Mouse (Mus musculus) midbrain, embryonic 14.5 days (tissue): Measurements from ENCODE around the gene Enc1. TPM values are rescaled to one million over a fixed set of nuclear protein-coding genes. Genes with fewer than 3 reads are reported as not detected.
"Not testable (repeated sequence)": the region's sequence is repeated elsewhere in the genome, so short reads cannot be mapped to it uniquely, and the experiment has no call there.

Experiments used
- ATAC-seq: fragments of 200-750 bp; cut with Nextera tagmentation; 2 replicates; pipeline ENCODE4 v1.8.0; 2017; ENCODE audit warnings: moderate number of reproducible peaks, moderate library complexity; ENCODE audit not compliant: low FRiP score, low TSS enrichment
- DNase-seq: peaks from one replicate; pipeline ENCODE4 v3.0.0-alpha.2; 2015
- H3K27ac ChIP-seq: fragments of 300-500 bp; sonication (generic); replicated peaks from 2 replicates; pipeline ENCODE4 v1.5.1; 2014; ENCODE audit warnings: mild to moderate bottlenecking, low read depth, low read length, moderate library complexity
- H3K27me3 ChIP-seq: fragments of 300-500 bp; sonication (generic); 2 replicates; pipeline ENCODE4 v1.6.1; 2014; ENCODE audit warnings: low read length, control low read depth, mixed read lengths; ENCODE audit not compliant: control insufficient read depth, insufficient read depth
- H3K36me3 ChIP-seq: fragments of 300-500 bp; sonication (generic); 2 replicates; pipeline ENCODE4 v1.6.1; 2014; ENCODE audit warnings: low read length, control low read depth; ENCODE audit not compliant: control insufficient read depth, insufficient read depth
- H3K4me1 ChIP-seq: fragments of 300-500 bp; sonication (generic); 2 replicates; pipeline ENCODE4 v1.6.1; 2014; ENCODE audit warnings: mild to moderate bottlenecking, antibody characterized with exemption, low read length, control low read depth; ENCODE audit not compliant: control insufficient read depth, insufficient read depth
- H3K4me2 ChIP-seq: fragments of 300-500 bp; sonication (generic); 2 replicates; pipeline ENCODE4 v1.6.1; 2014; ENCODE audit warnings: mild to moderate bottlenecking, low read length, moderate library complexity
- H3K4me3 ChIP-seq: fragments of 300-500 bp; sonication (generic); replicated peaks from 2 replicates; pipeline ENCODE4 v1.5.1; 2014; ENCODE audit warnings: low read depth, low read length
- H3K9ac ChIP-seq: fragments of 300-500 bp; sonication (generic); replicated peaks from 2 replicates; pipeline ENCODE4 v1.6.1; 2014; ENCODE audit warnings: mild to moderate bottlenecking, low read length, moderate library complexity
- H3K9me3 ChIP-seq: fragments of 300-500 bp; sonication (generic); 2 replicates; pipeline ENCODE4 v1.6.1; 2016; ENCODE audit warnings: low read length, control low read depth, mixed read lengths; ENCODE audit not compliant: control insufficient read depth
- whole genome bisulfite sequencing: fragments of 180-500 bp; shearing (Covaris S2); extraction: QIAGEN DNeasy Blood & Tissue Kit; methylation state at CpG from one replicate; pipeline ENCODE4 v1.1.7; 2014; 5-methylcytosine and 5-hydroxymethylcytosine counted together
- polyA plus RNA-seq: library from polyadenylated mRNA; unstranded; fragments of >200 nt; fragmentation: Nextera tagmentation; extraction: Ambion mirVana; gene quantifications from 2 replicates; pipeline ENCODE4 v1.2.1, GENCODE M21; 2014

Gene Enc1
- polyA plus RNA-seq, 1 experiment from 2014 or later = 94.2 TPM

DNA sequence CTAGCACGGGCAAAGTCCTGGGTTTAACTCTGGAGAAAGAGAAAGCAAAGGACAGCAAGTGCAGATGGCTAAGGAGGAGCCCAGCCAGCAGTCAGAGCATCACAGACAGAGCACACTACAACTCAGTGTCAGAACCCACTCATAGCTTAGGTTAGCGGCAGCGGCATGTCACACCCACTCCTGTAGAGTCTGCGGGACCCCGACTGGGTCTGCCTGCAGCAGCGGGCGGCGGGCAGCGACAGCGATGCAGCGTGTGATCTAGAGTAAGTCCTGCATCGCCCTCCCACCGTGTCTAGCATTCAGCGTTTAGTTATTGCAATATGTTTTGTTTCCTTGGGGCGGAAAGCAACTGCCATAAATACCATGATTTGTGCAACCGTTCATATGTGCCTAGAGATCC is 18.4 kb downstream of the Enc1 start:
- ATAC-seq = no peak
- Histone ChIP-seq H3K4me2 (no peak overlapping the region), H3K27ac (no peak overlapping the region), H3K4me1 (peaks cover 36% of the 10 kb centered on the region), H3K9ac (no peak overlapping the region), H3K36me3 (no peaks in the 10 kb centered on the region), H3K4me3 (no peak overlapping the region), H3K9me3 (no peaks in the 10 kb centered on the region), H3K27me3 (no peaks in the 10 kb centered on the region)
- DNase-seq = no peak
- 65% methylated on average over 16 of the region's 16 CpGs for WGBS

DNA sequence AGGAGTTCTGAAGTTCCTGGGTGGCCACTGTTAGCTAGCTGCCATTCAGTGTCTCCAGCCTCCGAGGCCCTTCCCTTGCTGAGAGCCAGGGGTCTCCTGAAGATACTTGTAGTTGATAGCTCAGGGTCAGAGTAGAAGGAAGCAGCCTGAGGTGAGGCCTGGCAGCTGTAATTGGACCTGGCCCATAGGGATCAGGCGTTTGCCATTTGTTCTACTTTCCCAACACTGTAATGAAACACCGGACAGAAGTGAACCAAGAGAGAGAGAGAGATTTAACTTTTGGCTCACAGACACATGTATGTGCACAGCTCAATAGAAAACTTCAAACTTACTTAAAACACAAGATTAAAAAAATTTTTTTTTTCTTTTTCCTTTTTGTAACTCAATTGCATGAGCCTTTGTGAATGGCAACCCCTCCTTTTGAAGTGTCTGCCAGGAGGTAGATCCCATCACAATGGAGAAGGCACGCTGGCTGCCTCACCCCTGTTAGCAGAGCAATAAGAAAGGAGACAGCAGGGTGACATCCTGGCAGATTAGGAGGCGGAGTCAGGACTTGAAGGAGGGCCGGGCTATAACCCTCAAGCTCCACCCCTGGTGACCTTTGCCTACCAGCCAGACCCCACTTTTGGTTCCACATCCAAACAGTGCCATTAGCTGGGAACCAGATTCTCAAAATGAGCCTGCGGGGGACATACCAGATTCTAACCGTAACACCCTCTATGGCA is 19.7 kb downstream of the Enc1 start:
- no peak overlapping the region for H3K4me2 ChIP-seq
- no peaks in the 10 kb centered on the region for H3K36me3 ChIP-seq
- no peak overlapping the region for H3K27ac ChIP-seq
- no peak overlapping the region for H3K9ac ChIP-seq
- peaks cover 29% of the 10 kb centered on the region for H3K4me1 ChIP-seq
- no peaks in the 10 kb centered on the region for H3K9me3 ChIP-seq
- ATAC-seq (no peak), DNase-seq (peak; percentile 13)
- no peak overlapping the region for H3K4me3 ChIP-seq
- no peaks in the 10 kb centered on the region for H3K27me3 ChIP-seq
- WGBS = 17% methylated on average over 8 of the region's 8 CpGs

DNA sequence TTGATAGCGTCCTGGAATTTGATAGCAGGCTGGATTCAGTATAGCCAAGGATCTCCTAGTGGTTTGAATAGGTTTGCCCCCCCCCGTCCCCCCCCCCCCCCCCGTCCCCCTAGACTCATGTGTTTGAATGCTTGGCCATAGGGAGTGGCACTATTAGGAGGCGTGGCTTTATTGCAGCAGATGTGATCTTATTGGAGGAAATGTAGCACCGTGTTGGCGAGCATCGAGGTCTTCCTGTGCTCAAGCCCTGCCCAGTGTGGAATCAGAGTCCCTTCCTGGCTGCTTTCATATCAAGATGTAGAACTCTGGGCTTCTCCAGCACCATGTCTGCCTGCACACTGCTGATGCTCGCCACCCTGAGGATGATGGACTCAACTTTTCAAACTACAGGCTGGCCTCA is 20.6 kb downstream of the Enc1 start:
- Histone ChIP-seq H3K4me2 (no peak overlapping the region), H3K36me3 (no peaks in the 10 kb centered on the region), H3K4me1 (peaks cover 21% of the 10 kb centered on the region), H3K27ac (no peak overlapping the region), H3K9me3 (no peaks in the 10 kb centered on the region), H3K4me3 (no peak overlapping the region), H3K27me3 (no peaks in the 10 kb centered on the region), H3K9ac (no peak overlapping the region)
- ATAC-seq (no peak), DNase-seq (no peak)
- 47% methylated on average over 8 of the region's 8 CpGs for WGBS

DNA sequence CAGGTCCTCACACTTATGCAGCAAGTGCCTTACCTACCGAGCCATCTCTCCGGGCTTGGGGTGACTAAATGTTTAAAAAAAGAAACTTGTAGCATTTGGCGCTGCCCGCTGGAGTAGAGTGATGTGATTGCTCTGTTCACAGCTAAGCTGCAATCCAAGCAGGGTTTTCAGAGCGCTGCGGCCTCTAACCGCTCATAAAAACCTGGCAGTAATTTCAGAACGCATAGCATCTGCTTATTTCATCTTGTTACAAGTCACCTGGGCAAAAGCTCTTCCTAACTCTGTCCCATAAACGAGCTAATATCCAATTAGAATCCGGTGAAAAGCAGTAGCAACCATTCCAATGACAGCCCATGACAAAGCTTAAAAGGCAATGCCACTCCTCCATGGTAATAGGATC is 21.8 kb downstream of the Enc1 start:
- ATAC-seq (no peak), DNase-seq (peak; percentile 22)
- H3K9ac ChIP-seq = no peak overlapping the region
- H3K27ac ChIP-seq = no peak overlapping the region
- no peak overlapping the region for H3K4me3 ChIP-seq
- H3K36me3 ChIP-seq = no peaks in the 10 kb centered on the region
- WGBS = 67% methylated on average over 10 of the region's 10 CpGs
- peaks cover 14% of the 10 kb centered on the region for H3K4me1 ChIP-seq
- H3K4me2 ChIP-seq = no peak overlapping the region
- H3K27me3 ChIP-seq = no peaks in the 10 kb centered on the region
- no peaks in the 10 kb centered on the region for H3K9me3 ChIP-seq

DNA sequence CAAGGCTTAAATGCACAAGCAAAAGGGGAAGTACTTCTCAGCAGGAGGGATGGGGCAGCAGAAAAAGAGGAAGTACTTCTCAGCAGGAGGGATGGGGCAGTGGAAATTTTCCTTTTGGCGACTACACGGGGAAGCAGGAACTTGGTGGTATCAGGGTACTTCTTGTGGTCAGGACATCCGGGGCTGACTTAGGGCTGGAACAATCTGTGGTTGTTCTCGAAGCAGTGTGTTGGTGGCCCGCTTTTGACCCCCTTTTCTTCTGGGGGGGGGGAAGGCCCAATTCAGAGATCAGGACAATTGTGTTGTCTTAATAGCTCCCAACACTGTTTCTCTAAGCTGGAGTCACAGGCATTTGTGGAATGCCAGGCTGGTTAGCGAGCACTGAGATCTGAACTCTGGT is 24.6 kb downstream of the Enc1 start:
- WGBS = 94% methylated on average over 6 of the region's 6 CpGs
- ATAC-seq, H3K9ac ChIP-seq, H3K27me3 ChIP-seq, H3K27ac ChIP-seq, H3K4me2 ChIP-seq, DNase-seq, H3K4me1 ChIP-seq, H3K36me3 ChIP-seq, H3K9me3 ChIP-seq, H3K4me3 ChIP-seq: not testable (repeated sequence)

DNA sequence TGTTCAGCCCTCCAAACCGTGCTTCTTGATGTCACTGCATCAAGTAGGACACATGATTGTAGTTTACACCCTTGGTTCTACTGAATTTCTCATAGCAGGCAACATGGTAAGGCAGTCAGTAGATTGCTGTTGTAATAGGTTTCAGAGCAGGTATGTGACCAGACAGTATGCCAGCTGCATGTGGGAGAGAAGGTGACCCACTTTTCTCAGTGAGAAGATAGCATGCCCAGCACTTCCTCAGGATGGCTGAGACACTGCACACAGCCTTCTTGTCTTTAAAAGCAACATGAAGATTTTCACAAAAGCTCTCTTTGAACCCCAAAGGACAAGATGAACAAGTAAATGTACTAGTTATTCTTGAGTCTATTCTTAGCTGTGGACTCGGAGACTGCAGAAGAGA is 29.8 kb downstream of the Enc1 start:
- Histone ChIP-seq H3K27ac (no peak overlapping the region), H3K4me2 (no peak overlapping the region), H3K9ac (no peak overlapping the region), H3K27me3 (no peaks in the 10 kb centered on the region), H3K9me3 (no peaks in the 10 kb centered on the region), H3K4me3 (no peak overlapping the region), H3K4me1 (no peaks in the 10 kb centered on the region), H3K36me3 (no peaks in the 10 kb centered on the region)
- 82% methylated on average over 2 of the region's 2 CpGs for WGBS
- DNase-seq (no peak), ATAC-seq (no peak)

DNA sequence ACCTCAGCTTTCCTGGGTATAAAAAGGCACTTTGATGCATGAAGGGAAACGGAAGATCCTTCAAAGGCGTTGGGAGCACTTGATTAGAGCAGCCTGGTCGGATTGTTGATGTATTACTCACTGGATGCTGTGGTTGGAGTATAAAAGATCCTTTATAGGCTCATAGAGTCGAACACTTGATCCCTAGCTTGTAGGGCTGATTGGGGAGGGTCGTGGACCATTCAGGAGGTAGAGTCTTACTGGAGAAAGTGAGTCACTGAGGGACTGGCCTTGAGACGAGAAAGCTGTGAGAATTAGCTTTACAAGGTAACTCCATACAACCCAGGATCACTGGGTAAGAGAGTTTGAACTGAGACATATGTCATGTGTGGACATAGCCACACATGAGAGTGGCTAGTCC is 30.7 kb downstream of the Enc1 start:
- no peaks in the 10 kb centered on the region for H3K27me3 ChIP-seq
- no peak overlapping the region for H3K4me2 ChIP-seq
- no peak for ATAC-seq
- H3K27ac ChIP-seq = no peak overlapping the region
- DNase-seq = no peak
- no peaks in the 10 kb centered on the region for H3K36me3 ChIP-seq
- H3K9me3 ChIP-seq = no peaks in the 10 kb centered on the region
- H3K9ac ChIP-seq = no peak overlapping the region
- 74% methylated on average over 6 of the region's 6 CpGs for WGBS
- H3K4me3 ChIP-seq = no peak overlapping the region
- peaks cover 7% of the 10 kb centered on the region; the same call in 1 of the 2 replicates for H3K4me1 ChIP-seq

DNA sequence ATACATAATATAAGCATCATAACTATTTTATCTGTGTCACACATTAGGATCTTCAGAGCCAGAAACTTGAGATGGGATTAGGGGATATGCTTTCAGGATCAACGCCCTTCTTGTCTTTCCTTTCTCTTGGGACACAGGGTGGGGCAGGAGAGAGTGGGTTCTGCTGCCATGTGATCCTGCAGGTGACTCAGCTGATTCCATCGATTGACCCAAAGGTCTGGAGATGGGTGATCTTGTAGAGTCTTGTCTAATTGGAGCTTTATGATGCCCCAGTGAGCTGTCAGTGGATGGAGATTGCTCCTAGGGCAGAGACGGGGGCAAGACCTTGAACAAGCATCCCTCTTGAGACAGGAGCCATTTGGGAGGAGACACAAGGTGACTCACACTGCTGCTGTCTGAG is 33.9 kb downstream of the Enc1 start:
- no peak overlapping the region for H3K27ac ChIP-seq
- no peaks in the 10 kb centered on the region for H3K9me3 ChIP-seq
- DNase-seq = no peak
- no peak overlapping the region for H3K9ac ChIP-seq
- H3K36me3 ChIP-seq = no peaks in the 10 kb centered on the region
- H3K27me3 ChIP-seq = no peaks in the 10 kb centered on the region
- H3K4me3 ChIP-seq = no peak overlapping the region
- 81% methylated on average over 3 of the region's 3 CpGs for WGBS
- H3K4me2 ChIP-seq = no peak overlapping the region
- H3K4me1 ChIP-seq = peaks cover 7% of the 10 kb centered on the region; the same call in 1 of the 2 replicates
- no peak for ATAC-seq

DNA sequence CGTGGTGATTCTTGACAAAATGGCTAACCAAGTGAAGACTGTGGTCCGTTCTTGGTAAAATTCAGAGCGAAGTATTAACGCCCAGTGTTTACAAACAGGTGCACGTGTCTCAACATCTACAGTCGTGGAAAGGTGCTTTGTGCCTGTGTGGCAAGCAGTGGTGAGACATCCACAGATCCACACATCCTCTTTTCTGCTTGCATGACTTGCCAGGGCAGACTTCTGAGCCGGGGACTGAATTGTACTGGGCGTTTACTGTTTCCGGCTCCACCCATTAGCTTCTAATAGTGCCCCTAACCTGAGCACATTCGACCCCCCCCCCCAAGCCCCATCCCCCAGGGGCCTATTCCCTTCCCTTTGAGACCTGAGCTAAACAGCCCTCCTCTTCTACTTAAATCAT is 34.6 kb downstream of the Enc1 start:
- H3K9me3 ChIP-seq = no peaks in the 10 kb centered on the region
- DNase-seq = no peak
- peaks cover 7% of the 10 kb centered on the region; the same call in 1 of the 2 replicates for H3K4me1 ChIP-seq
- WGBS = 82% methylated on average over 10 of the region's 10 CpGs
- H3K4me3 ChIP-seq = no peak overlapping the region
- no peak for ATAC-seq
- H3K27ac ChIP-seq = no peak overlapping the region
- H3K9ac ChIP-seq = no peak overlapping the region
- H3K27me3 ChIP-seq = no peaks in the 10 kb centered on the region
- H3K36me3 ChIP-seq = no peaks in the 10 kb centered on the region
- H3K4me2 ChIP-seq = no peak overlapping the region
